Mouse (Mus musculus): ENCODE data around the gene Gfm1. TPM values are rescaled to one million over a fixed set of nuclear protein-coding genes. Genes with fewer than 3 reads are reported as not detected.

The Gfm1 gene
- polyA plus RNA-seq, 1 experiment from 2014 or later: 49.0 TPM

DNA sequence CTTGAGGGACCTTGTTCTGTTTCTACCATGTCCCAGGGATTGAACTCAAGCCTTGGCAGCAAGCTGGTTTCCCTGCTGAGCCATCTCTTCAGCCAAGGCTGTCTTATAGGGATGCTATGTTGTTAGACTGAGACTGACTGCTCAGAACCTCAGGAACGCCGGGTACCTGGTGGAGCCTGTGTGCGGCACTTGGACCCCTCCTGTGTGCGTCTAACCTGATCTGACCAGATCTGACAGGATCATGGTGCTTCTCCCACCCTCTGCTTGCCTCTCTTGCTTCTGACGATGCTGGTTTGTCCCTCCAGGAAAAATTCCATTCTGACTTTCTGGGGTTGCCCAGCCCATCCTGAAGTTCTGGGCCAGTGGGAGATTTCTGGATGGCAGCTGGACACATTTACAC is 36.7 kb downstream of the Gfm1 start:
- no peak for ATAC-seq (ENCODE audit: borderline replicate concordance, extremely low read depth, low FRiP score, low TSS enrichment)
- Histone ChIP-seq H3K36me3 (peaks cover 17% of the 10 kb centered on the region; the same call in 1 of the 2 replicates), H3K4me2 (no peak overlapping the region), H3K4me3 (no peak overlapping the region), H3K27ac (no peak overlapping the region), H3K27me3 (no peaks in the 10 kb centered on the region), H3K9ac (no peak overlapping the region), H3K4me1 (peaks cover 11% of the 10 kb centered on the region), H3K9me3 (no peaks in the 10 kb centered on the region)
- 92% methylated on average over 5 of the region's 5 CpGs for WGBS

DNA sequence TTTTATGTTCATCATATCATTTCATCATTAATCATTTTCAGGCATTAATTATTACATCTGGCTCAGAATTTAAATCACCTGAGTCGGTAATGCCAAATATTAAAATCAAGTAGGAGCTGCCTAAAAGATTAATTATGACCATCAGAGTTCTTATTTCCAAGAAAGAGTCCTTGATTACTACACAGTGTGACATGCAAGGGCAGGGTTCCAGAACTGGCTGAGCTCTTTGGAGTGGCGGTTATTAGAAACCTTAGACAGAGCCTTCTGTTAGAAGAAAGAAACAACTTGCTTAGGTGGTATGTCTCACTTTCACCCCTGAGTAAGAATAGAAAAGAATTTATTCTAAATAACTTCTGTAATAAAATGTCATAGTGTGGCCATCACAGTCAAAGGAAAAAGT is 37.4 kb downstream of the Gfm1 start:
- 90% methylated on average over 2 of the region's 2 CpGs for WGBS
- Histone ChIP-seq H3K27ac (no peak overlapping the region), H3K9ac (no peak overlapping the region), H3K4me1 (peaks cover 8% of the 10 kb centered on the region; the same call in 1 of the 2 replicates), H3K36me3 (peaks cover 19% of the 10 kb centered on the region; the same call in 1 of the 2 replicates), H3K9me3 (no peaks in the 10 kb centered on the region), H3K4me3 (no peak overlapping the region), H3K4me2 (no peak overlapping the region), H3K27me3 (no peaks in the 10 kb centered on the region)
- no peak for ATAC-seq (ENCODE audit: borderline replicate concordance, extremely low read depth, low FRiP score, low TSS enrichment)

DNA sequence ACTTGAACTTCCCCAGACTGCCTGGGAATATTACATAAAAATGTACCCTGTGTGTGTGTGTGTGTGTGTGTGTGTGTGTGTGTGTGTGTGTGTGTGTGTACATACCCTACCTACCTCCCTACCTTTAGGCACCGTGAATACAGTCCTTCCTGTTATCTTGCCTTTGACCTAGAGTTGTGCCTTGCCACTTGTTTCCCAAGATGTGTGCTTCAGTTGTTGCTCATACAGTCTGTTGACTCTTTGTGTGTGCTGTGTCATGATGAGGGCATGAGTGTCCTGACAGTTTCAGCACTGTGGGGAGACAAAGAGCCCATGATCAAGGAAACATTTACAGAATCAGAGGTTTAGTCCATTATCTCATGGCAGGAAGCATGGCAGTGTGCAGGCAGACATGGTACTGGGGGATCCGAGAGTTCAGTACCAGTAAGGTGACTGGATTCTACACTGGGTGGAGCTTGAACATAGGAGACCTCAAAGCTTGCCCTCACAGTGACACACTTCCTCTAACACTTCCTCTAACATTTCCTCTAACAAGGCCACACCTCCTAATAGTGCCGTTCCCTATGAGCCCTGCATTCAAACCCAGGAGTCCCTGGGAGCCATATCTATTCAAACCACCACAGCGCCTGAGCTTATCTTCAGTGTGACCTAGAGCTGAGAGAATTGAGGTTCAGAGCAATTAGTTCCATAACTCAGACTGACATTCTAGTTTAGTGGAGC is 41.7 kb downstream of the Gfm1 start:
- H3K9me3 ChIP-seq: no peaks in the 10 kb centered on the region
- no peak overlapping the region for H3K9ac ChIP-seq
- H3K27me3 ChIP-seq: no peaks in the 10 kb centered on the region
- no peaks in the 10 kb centered on the region for H3K4me1 ChIP-seq
- H3K4me2 ChIP-seq: no peak overlapping the region
- H3K36me3 ChIP-seq: peaks cover 27% of the 10 kb centered on the region; the same call in 1 of the 2 replicates
- no peak for ATAC-seq (ENCODE audit: borderline replicate concordance, extremely low read depth, low FRiP score, low TSS enrichment)
- no peak overlapping the region for H3K4me3 ChIP-seq
- H3K27ac ChIP-seq: no peak overlapping the region
- 67% methylated on average over 4 of the region's 4 CpGs for WGBS

DNA sequence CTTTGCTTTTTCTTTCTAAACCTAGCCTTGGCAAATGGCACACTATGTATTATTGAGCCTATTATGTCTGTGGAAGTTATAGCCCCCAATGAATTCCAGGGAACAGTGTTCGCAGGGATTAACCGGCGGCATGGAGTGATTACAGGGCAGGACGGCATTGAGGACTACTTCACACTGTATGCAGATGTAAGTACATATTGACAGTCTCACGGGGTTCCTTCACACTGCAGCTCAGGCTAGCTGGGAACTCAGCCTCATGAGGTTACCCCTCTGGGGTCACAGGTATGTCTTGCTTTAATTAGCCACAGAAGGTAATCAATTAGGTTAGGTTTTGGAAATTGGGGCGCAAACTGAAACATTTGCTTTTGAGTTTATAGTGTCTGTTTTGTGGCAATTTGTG is 43.5 kb downstream of the Gfm1 start:
- H3K4me2 ChIP-seq: no peak overlapping the region
- no peak overlapping the region for H3K9ac ChIP-seq
- H3K36me3 ChIP-seq: peaks cover 27% of the 10 kb centered on the region
- ATAC-seq (ENCODE audit: borderline replicate concordance, extremely low read depth, low FRiP score, low TSS enrichment): no peak
- no peak overlapping the region for H3K27ac ChIP-seq
- H3K27me3 ChIP-seq: no peaks in the 10 kb centered on the region
- WGBS: 66% methylated on average over 6 of the region's 6 CpGs
- H3K9me3 ChIP-seq: no peaks in the 10 kb centered on the region
- H3K4me1 ChIP-seq: no peaks in the 10 kb centered on the region
- H3K4me3 ChIP-seq: no peak overlapping the region

DNA sequence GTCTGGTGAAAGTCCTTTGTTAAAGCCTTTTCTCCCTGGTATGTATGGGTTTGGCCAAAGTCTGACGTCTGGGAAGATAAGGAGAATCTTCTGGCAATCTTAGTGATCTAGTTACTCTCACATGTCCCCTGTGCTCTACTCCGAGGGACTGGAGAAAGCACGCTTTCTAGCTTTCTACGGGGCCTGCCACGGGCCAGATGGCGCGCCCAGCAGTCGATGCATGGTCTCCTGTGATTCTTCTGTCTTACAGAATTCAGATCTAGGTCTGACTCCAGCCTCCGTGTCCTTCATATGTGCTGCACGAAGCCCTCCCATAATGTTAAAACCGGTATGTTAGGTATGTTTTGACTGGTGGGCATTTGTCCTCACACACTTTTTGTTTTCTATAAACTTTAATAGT is 49.9 kb downstream of the Gfm1 start:
- Histone ChIP-seq H3K4me3 (no peak overlapping the region), H3K4me2 (no peak overlapping the region), H3K27ac (no peak overlapping the region), H3K4me1 (no peaks in the 10 kb centered on the region), H3K27me3 (no peaks in the 10 kb centered on the region), H3K9me3 (no peaks in the 10 kb centered on the region), H3K9ac (no peak overlapping the region), H3K36me3 (peaks cover 15% of the 10 kb centered on the region)
- no peak for ATAC-seq (ENCODE audit: borderline replicate concordance, extremely low read depth, low FRiP score, low TSS enrichment)
- WGBS: 87% methylated on average over 11 of the region's 11 CpGs

DNA sequence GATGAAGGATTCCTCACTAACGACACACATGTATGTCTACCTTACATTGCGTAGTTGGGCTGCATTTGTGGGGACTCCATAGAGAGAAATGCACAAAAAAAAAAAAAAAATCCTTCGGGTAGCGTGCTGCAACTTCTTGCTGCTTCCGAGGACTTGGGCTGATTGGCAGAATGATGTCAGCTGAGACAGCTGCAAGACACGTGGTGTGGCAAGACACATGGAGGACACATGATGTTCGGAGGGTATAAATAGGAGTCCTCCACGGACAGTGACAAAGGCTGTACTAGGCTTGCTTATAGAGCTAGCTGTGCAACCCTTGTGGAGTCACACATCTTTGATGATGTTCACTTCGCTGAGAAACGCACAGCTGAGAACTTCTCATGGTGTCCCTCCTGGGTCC is 52.5 kb downstream of the Gfm1 start:
- 89% methylated on average over 10 of the region's 10 CpGs for WGBS
- no peaks in the 10 kb centered on the region for H3K27me3 ChIP-seq
- ATAC-seq (ENCODE audit: borderline replicate concordance, extremely low read depth, low FRiP score, low TSS enrichment): no peak
- no peak overlapping the region for H3K4me3 ChIP-seq
- H3K27ac ChIP-seq: no peak overlapping the region
- no peaks in the 10 kb centered on the region for H3K4me1 ChIP-seq
- no peak overlapping the region for H3K9ac ChIP-seq
- no peak overlapping the region for H3K4me2 ChIP-seq
- peaks cover 3% of the 10 kb centered on the region; the same call in 1 of the 2 replicates for H3K36me3 ChIP-seq
- no peaks in the 10 kb centered on the region for H3K9me3 ChIP-seq

DNA sequence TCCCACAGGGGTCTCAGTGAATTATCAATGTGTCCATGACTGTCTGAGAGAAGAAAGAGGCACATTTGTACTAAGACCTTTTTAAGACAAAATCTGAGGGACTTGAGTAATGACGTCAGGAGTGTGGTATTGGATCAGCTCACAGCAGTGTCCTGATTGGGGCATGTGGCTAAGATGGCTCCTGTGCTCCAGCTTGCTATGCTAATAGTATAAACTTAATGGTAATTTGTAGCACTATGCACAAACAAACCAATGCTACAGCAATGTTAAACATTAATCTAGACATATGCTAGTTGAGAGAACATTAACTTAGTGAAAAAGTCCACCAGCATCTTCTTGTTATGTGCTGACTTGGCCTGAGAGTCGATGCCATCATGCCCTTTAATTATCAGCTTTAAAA is 55.3 kb downstream of the Gfm1 start:
- Histone ChIP-seq H3K9ac (no peak overlapping the region), H3K4me3 (no peak overlapping the region), H3K36me3 (no peaks in the 10 kb centered on the region), H3K9me3 (no peaks in the 10 kb centered on the region), H3K27ac (no peak overlapping the region), H3K27me3 (no peaks in the 10 kb centered on the region), H3K4me1 (no peaks in the 10 kb centered on the region), H3K4me2 (no peak overlapping the region)
- 76% methylated on average over 2 of the region's 2 CpGs for WGBS
- ATAC-seq (ENCODE audit: borderline replicate concordance, extremely low read depth, low FRiP score, low TSS enrichment): no peak

DNA sequence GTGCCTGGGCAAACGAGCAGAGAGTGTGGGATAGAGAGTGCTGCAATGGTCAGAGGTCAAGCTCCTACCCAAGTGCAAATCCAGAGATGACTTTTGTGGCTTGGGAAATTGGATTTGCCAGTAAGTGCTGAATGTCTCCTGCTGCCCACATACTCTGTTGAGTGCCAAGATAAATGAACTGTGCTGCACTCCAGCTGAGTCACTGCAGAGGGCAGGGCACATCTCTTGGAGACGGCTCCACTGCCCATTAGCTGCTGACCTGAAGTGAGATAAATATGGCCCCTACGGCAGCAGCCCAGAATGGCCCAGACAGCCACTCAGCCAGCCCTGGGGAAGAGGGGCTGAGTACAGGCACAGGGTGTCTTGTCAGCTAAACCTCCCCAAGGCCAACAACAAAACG is 60.3 kb downstream of the Gfm1 start:
- no peak overlapping the region for H3K4me3 ChIP-seq
- H3K9ac ChIP-seq: no peak overlapping the region

DNA sequence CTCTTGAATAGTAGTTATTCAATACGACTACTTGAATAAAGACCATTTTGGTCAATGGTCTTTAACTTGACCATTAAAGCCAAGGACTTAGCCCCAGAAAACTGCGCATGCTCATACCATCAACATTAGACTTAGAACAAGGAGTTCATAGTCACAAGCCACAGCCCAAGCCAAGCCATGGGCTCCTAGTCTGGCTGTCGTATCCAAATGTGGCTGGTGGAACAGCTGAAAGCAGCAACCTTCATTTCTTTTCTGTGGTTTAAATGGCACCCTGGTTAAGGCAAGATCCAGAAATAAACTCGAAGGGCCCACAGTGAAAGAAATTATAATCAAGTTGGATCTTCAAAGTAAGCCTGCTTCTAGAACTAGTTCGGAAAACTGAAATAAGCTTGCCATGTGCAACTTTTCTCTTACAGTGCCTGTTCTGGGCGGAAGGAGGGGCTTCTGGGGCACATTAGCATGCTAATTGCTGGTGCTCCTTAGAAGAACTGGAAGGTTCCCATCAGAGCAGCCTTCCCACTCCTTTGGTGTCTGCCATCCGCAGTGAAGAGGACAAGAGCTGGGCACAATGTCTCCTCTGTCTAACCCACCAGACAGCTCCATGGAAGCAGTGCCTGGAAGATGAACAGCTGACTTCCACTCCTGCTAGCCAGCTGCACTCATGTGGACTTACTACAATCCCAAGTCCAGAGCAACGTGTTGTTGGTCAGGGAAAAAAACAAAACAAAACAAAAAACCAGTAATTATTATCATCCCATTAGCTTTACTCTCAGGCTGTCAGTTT is 62.4 kb downstream of the Gfm1 start:
- no peaks in the 10 kb centered on the region for H3K36me3 ChIP-seq
- no peaks in the 10 kb centered on the region for H3K4me1 ChIP-seq
- H3K4me3 ChIP-seq: no peak overlapping the region
- H3K9ac ChIP-seq: no peak overlapping the region
- no peaks in the 10 kb centered on the region for H3K9me3 ChIP-seq
- no peaks in the 10 kb centered on the region for H3K27me3 ChIP-seq
- WGBS: 78% methylated on average over 8 of the region's 8 CpGs
- ATAC-seq (ENCODE audit: borderline replicate concordance, extremely low read depth, low FRiP score, low TSS enrichment): no peak
- H3K4me2 ChIP-seq: no peak overlapping the region
- no peak overlapping the region for H3K27ac ChIP-seq

More for the DNA sequence above, 60.3 kb downstream of the Gfm1 start:
- Histone ChIP-seq H3K36me3 (no peaks in the 10 kb centered on the region), H3K4me1 (no peaks in the 10 kb centered on the region), H3K9me3 (no peaks in the 10 kb centered on the region), H3K27ac (no peak overlapping the region), H3K4me2 (no peak overlapping the region), H3K27me3 (no peaks in the 10 kb centered on the region)
- 15% methylated on average over 4 of the region's 4 CpGs for WGBS
- no peak for ATAC-seq (ENCODE audit: borderline replicate concordance, extremely low read depth, low FRiP score, low TSS enrichment)

DNA sequence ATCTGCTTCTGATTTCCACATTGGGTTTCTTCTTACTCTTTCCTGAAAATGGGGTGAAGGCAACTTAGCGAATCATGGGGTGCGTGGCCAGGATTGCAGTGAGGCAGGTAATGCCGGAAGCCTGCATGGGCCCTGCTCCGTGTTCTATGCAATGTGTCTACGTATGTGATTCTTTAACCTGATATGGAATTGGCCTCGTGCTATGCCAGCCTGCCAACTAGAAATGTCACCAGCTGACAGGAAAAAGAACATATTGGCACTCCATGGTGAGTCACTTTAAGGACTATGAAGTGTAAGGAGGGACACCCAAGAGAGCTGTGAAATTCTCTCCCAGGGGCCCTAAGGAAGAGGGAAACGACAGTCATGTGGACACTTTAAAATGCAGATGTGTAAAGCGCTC is 63.2 kb downstream of the Gfm1 start:
- no peaks in the 10 kb centered on the region for H3K36me3 ChIP-seq
- H3K27ac ChIP-seq: no peak overlapping the region
- 83% methylated on average over 8 of the region's 8 CpGs for WGBS
- no peaks in the 10 kb centered on the region for H3K9me3 ChIP-seq
- no peaks in the 10 kb centered on the region for H3K4me1 ChIP-seq
- no peak for ATAC-seq (ENCODE audit: borderline replicate concordance, extremely low read depth, low FRiP score, low TSS enrichment)
- H3K4me2 ChIP-seq: no peak overlapping the region
- no peak overlapping the region for H3K4me3 ChIP-seq
- no peaks in the 10 kb centered on the region for H3K27me3 ChIP-seq
- H3K9ac ChIP-seq: no peak overlapping the region

DNA sequence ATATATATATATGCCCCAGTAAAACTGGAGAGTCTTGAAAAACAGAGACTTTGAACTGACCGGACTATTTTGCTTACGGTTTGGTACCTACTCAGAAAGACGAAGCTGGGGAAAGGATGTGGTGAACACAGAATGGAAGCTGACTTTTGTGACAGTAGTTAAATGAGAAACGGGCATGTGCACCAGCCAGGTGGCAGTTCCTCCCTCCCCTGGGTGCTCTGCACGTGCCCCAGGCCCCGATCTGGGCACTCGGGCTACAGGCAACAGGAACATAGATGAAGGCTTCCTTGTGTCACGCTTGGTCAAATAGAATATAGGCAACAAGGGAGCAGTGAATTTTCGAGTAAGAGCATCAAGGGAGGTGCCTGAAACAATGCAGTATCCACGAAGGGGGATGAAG is 66.4 kb downstream of the Gfm1 start:
- no peaks in the 10 kb centered on the region for H3K4me1 ChIP-seq
- 83% methylated on average over 10 of the region's 10 CpGs for WGBS
- H3K9ac ChIP-seq: no peak overlapping the region
- H3K27me3 ChIP-seq: no peaks in the 10 kb centered on the region
- no peak for ATAC-seq (ENCODE audit: borderline replicate concordance, extremely low read depth, low FRiP score, low TSS enrichment)
- H3K4me3 ChIP-seq: no peak overlapping the region
- H3K9me3 ChIP-seq: no peaks in the 10 kb centered on the region
- H3K27ac ChIP-seq: no peak overlapping the region
- no peaks in the 10 kb centered on the region for H3K36me3 ChIP-seq
- no peak overlapping the region for H3K4me2 ChIP-seq

DNA sequence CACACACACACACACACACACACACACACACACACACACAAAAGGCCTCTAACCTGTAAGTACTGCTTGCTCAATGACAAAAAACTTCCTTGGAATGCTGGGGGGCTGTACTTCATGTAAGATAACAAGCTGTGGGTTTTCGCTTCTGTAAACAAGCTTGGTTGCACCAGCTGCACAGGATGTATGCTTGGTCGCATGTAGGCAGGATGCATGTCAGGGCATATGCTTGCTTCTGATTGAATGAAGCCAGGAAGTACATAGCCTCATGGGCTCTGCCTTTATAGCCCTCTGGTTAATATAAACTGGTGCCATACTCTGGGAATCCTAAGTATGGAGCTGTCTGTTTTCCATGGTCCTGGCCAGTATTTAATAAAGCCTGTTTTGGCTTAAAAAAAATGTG is 68.1 kb downstream of the Gfm1 start:
- WGBS: 62% methylated on average over 2 of the region's 2 CpGs
- H3K9me3 ChIP-seq: no peaks in the 10 kb centered on the region
- H3K4me1 ChIP-seq: no peaks in the 10 kb centered on the region
- no peak overlapping the region for H3K4me3 ChIP-seq
- no peak for ATAC-seq (ENCODE audit: borderline replicate concordance, extremely low read depth, low FRiP score, low TSS enrichment)
- H3K27ac ChIP-seq: no peak overlapping the region
- no peak overlapping the region for H3K4me2 ChIP-seq
- H3K9ac ChIP-seq: no peak overlapping the region
- no peaks in the 10 kb centered on the region for H3K36me3 ChIP-seq
- H3K27me3 ChIP-seq: no peaks in the 10 kb centered on the region
